Mouse (Mus musculus) olfactory bulb, adult 2 months (tissue): Measurements from ENCODE around the gene Slc17a4. TPM values are rescaled to one million over a fixed set of nuclear protein-coding genes. Genes with fewer than 3 reads are reported as not detected.

Source experiments
- H3K27ac ChIP-seq: fragments of 200-500 bp; 2 replicates; pipeline ENCODE4 v1.5.1; 2012; ENCODE audit warnings: low read depth, low read length; ENCODE audit not compliant: insufficient read depth
- H3K4me1 ChIP-seq: fragments of 200-500 bp; 2 replicates; pipeline ENCODE4 v1.6.1; 2012; ENCODE audit warnings: low read length; ENCODE audit not compliant: control insufficient read depth, insufficient read depth
- H3K4me3 ChIP-seq: fragments of 200-500 bp; 2 replicates; pipeline ENCODE4 v1.5.1; 2012; ENCODE audit warnings: mild to moderate bottlenecking, low read depth, low read length, moderate library complexity; ENCODE audit not compliant: insufficient read depth
- CTCF ChIP-seq: fragments of 200-500 bp; IDR thresholded peaks from 2 replicates; pipeline ENCODE4 v1.5.1; 2012; ENCODE audit warnings: low read depth, mild to moderate bottlenecking, low read length, moderate library complexity; ENCODE audit not compliant: insufficient read depth
- POLR2A ChIP-seq: fragments of 200-500 bp; IDR thresholded peaks from 2 replicates; pipeline ENCODE4 v1.6.1; 2012; ENCODE audit warnings: mild to moderate bottlenecking, low read depth, low read length, moderate library complexity; ENCODE audit not compliant: insufficient read depth
- WGBS: fragments of 180-500 bp; shearing (Covaris S2); methylation state at CpG from one replicate; pipeline ENCODE4 v1.1.7; 2018; 5-methylcytosine and 5-hydroxymethylcytosine counted together
- polyA plus RNA-seq: library from polyadenylated mRNA; stranded (reverse); fragments of >200 nt; gene quantifications from 2 replicates; pipeline ENCODE4 v1.2.4, GENCODE M21; 2012; ENCODE audit warnings: low replicate concordance; ENCODE audit not compliant: missing spikeins, insufficient read depth, insufficient read length

The Slc17a4 gene
- polyA plus RNA-seq, 1 experiment: not detected

DNA sequence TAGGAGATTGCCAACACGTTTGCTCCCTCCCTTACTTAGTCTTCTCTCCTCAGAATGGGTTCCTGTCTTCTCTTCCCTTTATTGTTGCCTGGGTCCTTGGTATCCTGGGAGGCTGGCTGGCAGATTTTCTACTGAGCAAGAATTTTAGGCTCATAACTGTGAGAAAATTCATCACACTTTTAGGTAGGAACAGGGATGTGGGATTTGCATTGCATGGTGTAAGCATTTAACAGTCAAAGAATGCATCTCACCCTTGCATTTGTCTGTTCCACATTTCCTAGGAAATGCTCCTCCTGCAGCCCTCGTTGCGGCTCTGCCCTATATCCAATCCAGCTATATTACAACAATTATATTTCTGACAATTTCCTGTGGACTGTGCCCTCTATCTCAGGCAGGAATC lies 58.4 kb downstream of the Slc17a4 start:
- Histone ChIP-seq H3K27ac (no peak overlapping the region), H3K4me1 (no peaks in the 10 kb centered on the region), H3K4me3 (no peak overlapping the region)
- no peak for TF ChIP-seq POLR2A
- TF ChIP-seq CTCF: no peak
- WGBS: 75% methylated on average over 3 of the region's 3 CpGs

DNA sequence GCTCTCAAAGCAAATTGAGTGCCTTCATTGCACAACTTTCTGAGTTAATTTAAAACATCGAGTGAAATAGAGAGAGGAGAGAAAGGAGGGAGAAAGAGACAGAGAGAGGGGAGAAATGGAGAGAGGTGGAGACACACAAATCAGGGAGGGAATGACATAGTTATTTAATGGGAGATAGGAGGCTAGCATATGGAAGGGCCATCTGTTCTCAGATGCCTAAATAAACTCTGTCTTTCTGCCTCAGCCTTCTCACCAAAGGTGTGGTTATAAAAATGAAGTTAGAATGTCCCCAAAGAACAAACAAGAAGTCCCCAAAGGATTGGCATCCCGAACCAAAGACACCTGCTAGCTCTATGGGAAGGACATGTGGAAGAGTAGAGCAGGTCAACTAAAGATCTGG lies 65.5 kb downstream of the Slc17a4 start:
- Histone ChIP-seq H3K4me3 (no peak overlapping the region), H3K4me1 (0 out of 2 replicates have a peak, but pooled peaks cover under 1% of the 10 kb centered on the region), H3K27ac (no peak overlapping the region)
- no peak for TF ChIP-seq CTCF
- no peak for TF ChIP-seq POLR2A
- 84% methylated on average over 2 of the region's 2 CpGs for WGBS

Other genes starting within 250 kb of the Slc17a4 start
- not detected in 2 replicates for gene Hist1h2ac, start 231.1 kb downstream of the Slc17a4 start, polyA plus RNA-seq
- not detected in 2 replicates for gene Hist1h2bc, start 230.8 kb downstream of the Slc17a4 start, polyA plus RNA-seq
- not detected in 2 replicates for gene Hist1h1t, start 219.2 kb downstream of the Slc17a4 start, polyA plus RNA-seq
- not detected in 2 replicates for gene Hist1h4c, start 216.6 kb downstream of the Slc17a4 start, polyA plus RNA-seq
- not detected in 2 replicates for gene Hfe, start 204.2 kb downstream of the Slc17a4 start, polyA plus RNA-seq
- not detected in 2 replicates for gene Hist1h1c, start 176.2 kb downstream of the Slc17a4 start, polyA plus RNA-seq
- gene Hist1h3c, start 169.4 kb downstream of the Slc17a4 start, polyA plus RNA-seq: not detected in 2 replicates
- not detected in 2 replicates for gene Hist1h2bb, start 168.3 kb downstream of the Slc17a4 start, polyA plus RNA-seq
- not detected in 2 replicates for gene Hist1h2ab, start 163.9 kb downstream of the Slc17a4 start, polyA plus RNA-seq
- gene Hist1h3b, start 162.7 kb downstream of the Slc17a4 start, polyA plus RNA-seq: not detected in 2 replicates
- not detected in 2 replicates for gene Hist1h4b, start 158.0 kb downstream of the Slc17a4 start, polyA plus RNA-seq
- gene Hist1h4a, start 153.8 kb downstream of the Slc17a4 start, polyA plus RNA-seq: not detected in 2 replicates
- gene Hist1h3a, start 152.6 kb downstream of the Slc17a4 start, polyA plus RNA-seq: not detected in 2 replicates
- gene Hist1h1a, start 151.3 kb downstream of the Slc17a4 start, polyA plus RNA-seq: not detected in 2 replicates
- gene Trim38, start 145.1 kb downstream of the Slc17a4 start, polyA plus RNA-seq: not detected in 2 replicates
- gene Slc17a2, start 108.0 kb downstream of the Slc17a4 start, polyA plus RNA-seq: not detected in 2 replicates
- not detected in 2 replicates for gene Slc17a3, start 75.6 kb downstream of the Slc17a4 start, polyA plus RNA-seq
- gene Slc17a1, start 47.3 kb downstream of the Slc17a4 start, polyA plus RNA-seq: not detected in 2 replicates
- not detected in 2 replicates for gene Hist1h2ba, start 19.1 kb upstream of the Slc17a4 start, polyA plus RNA-seq
- not detected in 2 replicates for gene Hist1h2aa, start 19.5 kb upstream of the Slc17a4 start, polyA plus RNA-seq
- gene Scgn, start 76.2 kb upstream of the Slc17a4 start, polyA plus RNA-seq: not detected in 2 replicates